Mouse (Mus musculus) CH12.LX (cell line): ENCODE data around the gene Qrfp.

Experiments
- CTCF ChIP-seq, 2 experiments: IDR thresholded peaks in 1 of 2; conservative IDR thresholded peaks in 1 of 2; 2 replicates each; pipeline ENCODE4 v1.5.1; 2011 to 2012; ENCODE audit warnings: low read depth in 2 of 2, low read length in 2 of 2, improper control_type of control experiment in 1 of 2, inconsistent platforms in 1 of 2, mild to moderate bottlenecking in 1 of 2, moderate library complexity in 1 of 2
- EP300 ChIP-seq: IDR thresholded peaks from 2 replicates; pipeline ENCODE4 v1.6.1; 2011; ENCODE audit warnings: low read length, improper control_type of control experiment
- ETS1 ChIP-seq: conservative IDR thresholded peaks from 2 replicates; pipeline ENCODE4 v1.6.1; 2012; ENCODE audit warnings: low read depth, mild to moderate bottlenecking, inconsistent platforms, low read length, improper control_type of control experiment, moderate library complexity
- HCFC1 ChIP-seq: IDR thresholded peaks from 2 replicates; pipeline ENCODE4 v1.6.1; 2012; ENCODE audit warnings: low read depth, mild to moderate bottlenecking, inconsistent platforms, low read length, improper control_type of control experiment
- KAT2A ChIP-seq: IDR thresholded peaks from 2 replicates; pipeline ENCODE4 v1.6.1; 2012; ENCODE audit warnings: low read length, improper control_type of control experiment, inconsistent platforms; ENCODE audit not compliant: insufficient replicate concordance
- MAX ChIP-seq: IDR thresholded peaks from 2 replicates; pipeline ENCODE4 v1.6.1; 2011; ENCODE audit warnings: low read length, improper control_type of control experiment
- NRF1 ChIP-seq: IDR thresholded peaks from 2 replicates; pipeline ENCODE4 v1.6.1; 2014; ENCODE audit warnings: low read depth, mild to moderate bottlenecking, inconsistent platforms, low read length, improper control_type of control experiment, moderate library complexity
- POLR2A ChIP-seq: IDR thresholded peaks from 2 replicates; pipeline ENCODE4 v1.6.1; 2011; ENCODE audit warnings: low read depth, mild to moderate bottlenecking, improper control_type of control experiment, low read length
- POLR2AphosphoS2 ChIP-seq: IDR thresholded peaks from 2 replicates; pipeline ENCODE4 v1.6.1; 2011; ENCODE audit warnings: low read depth, low read length, improper control_type of control experiment
- SIN3A ChIP-seq: IDR thresholded peaks from 2 replicates; pipeline ENCODE4 v1.6.1; 2012; ENCODE audit warnings: low read length, improper control_type of control experiment, inconsistent platforms
- USF1 ChIP-seq: IDR thresholded peaks from 2 replicates; pipeline ENCODE4 v1.6.1; 2014; ENCODE audit warnings: low read depth, mild to moderate bottlenecking, inconsistent platforms, low read length, improper control_type of control experiment
- USF2 ChIP-seq: conservative IDR thresholded peaks from 2 replicates; pipeline ENCODE4 v1.6.1; 2011; ENCODE audit warnings: low read depth, low read length, improper control_type of control experiment
- ZC3H11A ChIP-seq: IDR thresholded peaks from 2 replicates; pipeline ENCODE4 v1.6.1; 2012; ENCODE audit warnings: low read depth, mild to moderate bottlenecking, inconsistent platforms, low read length, improper control_type of control experiment
- ZKSCAN1 ChIP-seq: IDR thresholded peaks from 2 replicates; pipeline ENCODE4 v1.6.1; 2012; ENCODE audit warnings: low read depth, inconsistent platforms, low read length, improper control_type of control experiment, borderline replicate concordance

DNA sequence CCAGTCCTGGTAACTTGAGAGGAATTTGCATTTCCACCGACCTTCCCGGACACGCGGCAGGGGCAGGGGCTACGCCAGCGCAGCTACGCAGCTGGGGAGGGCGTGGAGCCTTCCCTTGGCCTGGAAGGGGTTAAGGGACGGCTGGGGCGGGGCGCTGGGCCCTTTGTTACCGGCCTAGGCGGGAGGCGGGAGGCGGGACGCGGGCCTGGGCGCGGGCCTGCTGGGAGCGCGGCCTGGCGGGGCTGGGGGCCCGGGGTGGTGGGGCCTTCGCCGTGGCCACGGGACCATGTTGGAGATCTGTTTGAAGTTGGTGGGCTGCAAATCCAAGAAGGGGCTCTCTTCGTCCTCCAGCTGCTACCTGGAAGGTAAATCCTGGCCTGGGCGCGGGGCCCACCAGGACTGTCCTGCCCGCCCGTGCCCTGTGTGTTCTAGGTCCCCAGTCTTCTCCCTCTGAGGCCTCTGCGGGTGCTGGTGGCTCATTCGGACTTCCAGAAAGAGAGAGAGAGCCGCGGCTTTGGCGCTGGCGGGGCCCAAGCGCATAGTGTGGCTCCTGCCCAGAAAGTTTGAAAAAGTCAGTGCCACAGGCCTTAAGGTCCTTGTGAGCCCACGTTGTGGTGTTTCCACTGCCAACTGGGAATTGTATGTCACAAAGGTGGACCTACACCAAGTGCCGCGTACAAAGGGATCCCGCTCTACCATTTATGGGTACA lies 50.5 kb downstream of the Qrfp start:
- TF ChIP-seq CTCF (conservative IDR thresholded peaks at IDR 0.05 in 1 of 2, IDR thresholded peaks at IDR 0.05 in 1 of 2; ENCODE audit: low read depth in 2 of 2, low read length in 2 of 2) = no peak
- TF ChIP-seq POLR2AphosphoS2 = no peak
- TF ChIP-seq USF1 = no peak
- no peak for TF ChIP-seq SIN3A
- TF ChIP-seq POLR2A = peak; percentile 54
- no peak for TF ChIP-seq USF2
- TF ChIP-seq ZC3H11A = no peak
- peak; percentile 43 for TF ChIP-seq MAX
- 0 out of 2 replicates have a peak, but pooled peaks have one; percentile 28 for TF ChIP-seq NRF1
- TF ChIP-seq HCFC1 = peak; percentile 40
- no peak for TF ChIP-seq EP300
- no peak for TF ChIP-seq KAT2A
- no peak for TF ChIP-seq ETS1
- peak; percentile 53; the same call in 1 of the 2 replicates for TF ChIP-seq ZKSCAN1
